Mouse (Mus musculus) lung, postnatal 10 days (tissue): ENCODE measurements around the gene Chrd.

Experiments
- DNase-seq: peaks from one replicate; pipeline ENCODE4 v3.0.0; 2021

The Chrd gene

GRCm38 (mm10) chr16:20712190-20712589 is 20.7 kb upstream of the Chrd start:
- no peak for DNase-seq

GRCm38 (mm10) chr16:20712889-20713288 is 20.0 kb upstream of the Chrd start:
- DNase-seq, result no peak

GRCm38 (mm10) chr16:20714307-20715080 is 18.4 kb upstream of the Chrd start:
- no peak for DNase-seq

GRCm38 (mm10) chr16:20715161-20715560 is 17.8 kb upstream of the Chrd start:
- DNase-seq, result no peak

- DNase-seq, result no peak
These were observed 17.4 kb upstream of the Chrd start for GRCm38 (mm10) chr16:20715566-20715965.

- DNase-seq, result peak; percentile 81
These were observed 16.7 kb upstream of the Chrd start for GRCm38 (mm10) chr16:20715976-20716840.

GRCm38 (mm10) chr16:20716841-20717180 is 16.1 kb upstream of the Chrd start:
- no peak for DNase-seq

GRCm38 (mm10) chr16:20717181-20717977 is 15.5 kb upstream of the Chrd start, which contains the start of the genes Polr2h and Clcn2:
TSS of gene Polr2h (plus strand) at chr16:20717665.
TSS of gene Clcn2 (minus strand) at chr16:20717746.
- peak; percentile 98 for DNase-seq

GRCm38 (mm10) chr16:20717978-20718670 is 14.8 kb upstream of the Chrd start:
- DNase-seq, result no peak

GRCm38 (mm10) chr16:20721808-20722207 is 11.1 kb upstream of the Chrd start:
- no peak for DNase-seq

GRCm38 (mm10) chr16:20722736-20723135 is 10.2 kb upstream of the Chrd start:
- DNase-seq, result no peak

GRCm38 (mm10) chr16:20723247-20723646 is 9.7 kb upstream of the Chrd start:
- no peak for DNase-seq

- DNase-seq, result peak; percentile 79
These were observed 8.6 kb upstream of the Chrd start for GRCm38 (mm10) chr16:20724338-20724748.

- no peak for DNase-seq
These were observed 7.6 kb upstream of the Chrd start for GRCm38 (mm10) chr16:20725321-20725720.

- DNase-seq, result no peak
These were observed 7.2 kb upstream of the Chrd start for GRCm38 (mm10) chr16:20725750-20726149.

- DNase-seq, result no peak
These were observed 6.5 kb upstream of the Chrd start for GRCm38 (mm10) chr16:20726384-20726783.

GRCm38 (mm10) chr16:20730293-20730711 is 2.6 kb upstream of the Chrd start:
- DNase-seq, result no peak

- DNase-seq, result no peak
These were observed 1.2 kb upstream of the Chrd start for GRCm38 (mm10) chr16:20731688-20732087.

- DNase-seq, result no peak
These were observed 539 bp upstream of the Chrd start for GRCm38 (mm10) chr16:20732251-20732924.

GRCm38 (mm10) chr16:20733731-20734730 is 1.1 kb downstream of the Chrd start, which contains the start of gene Thpo:
TSS of gene Thpo (minus strand) at chr16:20734511.
- DNase-seq, result no peak
